Mouse (Mus musculus) brain, embryonic 14.5 days (tissue): ENCODE results near the gene Aspg. TPM values are rescaled to one million over a fixed set of nuclear protein-coding genes. Genes with fewer than 3 reads are reported as not detected.

ENCODE experiments used
- DNase-seq: peaks from one replicate; pipeline ENCODE4 v3.0.0-alpha.2; 2011; ENCODE audit warnings: low read depth
- CTCF ChIP-seq: fragments of 200-500 bp; IDR thresholded peaks from 2 replicates; pipeline ENCODE4 v1.5.1; 2012; ENCODE audit warnings: inconsistent platforms, mild to moderate bottlenecking, moderate library complexity, borderline replicate concordance; ENCODE audit not compliant: insufficient read depth, insufficient read length; ENCODE audit errors: extremely low read depth
- POLR2A ChIP-seq: fragments of 200-500 bp; IDR thresholded peaks from 2 replicates; pipeline ENCODE4 v1.6.1; 2012; ENCODE audit warnings: mild to moderate bottlenecking, inconsistent platforms, borderline replicate concordance; ENCODE audit not compliant: poor library complexity, insufficient read depth, insufficient read length, severe bottlenecking; ENCODE audit errors: extremely low read depth
- polyA plus RNA-seq: library from polyadenylated mRNA; depleted of rRNA; stranded (reverse); fragments of >200 nt; gene quantifications from 2 replicates; pipeline ENCODE4 v1.2.3, GENCODE M21; 2012; rRNA removed

Gene Aspg
- polyA plus RNA-seq, 1 experiment = 0.36 TPM

DNA sequence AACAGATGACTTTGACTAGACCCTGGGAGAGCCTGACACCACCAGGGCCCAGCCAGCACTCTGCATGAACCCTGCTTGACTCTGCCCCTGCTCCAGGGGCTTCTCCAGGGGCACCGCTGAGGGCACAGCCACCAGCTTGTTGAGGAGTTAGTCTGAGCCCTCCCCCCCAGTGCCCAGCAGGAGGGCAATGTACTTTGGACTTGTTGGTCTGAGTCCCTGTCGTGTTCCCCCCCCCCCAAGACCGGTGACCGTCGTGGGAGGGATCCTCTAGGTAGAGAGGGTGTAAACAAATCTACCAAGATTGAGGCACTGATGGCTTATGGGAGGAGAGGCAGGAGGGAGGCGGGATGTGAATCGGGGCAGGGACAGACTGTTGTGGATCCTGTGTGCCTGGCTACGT, 51.8 kb downstream of the Aspg start:
- TF ChIP-seq CTCF = no peak
- no peak for TF ChIP-seq POLR2A
- DNase-seq = no peak

DNA sequence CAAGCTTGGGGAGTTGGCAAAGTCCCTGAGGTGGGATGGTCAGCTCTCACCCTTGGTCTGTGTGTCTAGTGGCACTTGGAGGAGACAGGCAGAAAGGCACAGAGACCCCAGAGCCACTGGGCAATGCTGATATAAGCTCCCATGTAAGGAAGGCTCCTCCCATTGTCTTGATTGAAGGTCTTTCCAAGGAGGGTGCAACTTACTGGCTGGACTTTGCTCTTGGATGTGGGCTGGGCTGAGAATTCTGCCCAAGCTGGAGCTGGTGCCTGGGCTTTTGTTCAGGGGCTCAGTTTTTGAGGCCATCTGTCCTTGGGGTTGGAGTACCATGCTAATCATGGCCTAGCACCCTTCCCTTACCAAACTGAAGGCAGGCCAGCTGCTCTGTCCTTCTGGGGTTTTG, 52.3 kb downstream of the Aspg start:
- no peak for DNase-seq
- TF ChIP-seq POLR2A (no peak), CTCF (no peak)

DNA sequence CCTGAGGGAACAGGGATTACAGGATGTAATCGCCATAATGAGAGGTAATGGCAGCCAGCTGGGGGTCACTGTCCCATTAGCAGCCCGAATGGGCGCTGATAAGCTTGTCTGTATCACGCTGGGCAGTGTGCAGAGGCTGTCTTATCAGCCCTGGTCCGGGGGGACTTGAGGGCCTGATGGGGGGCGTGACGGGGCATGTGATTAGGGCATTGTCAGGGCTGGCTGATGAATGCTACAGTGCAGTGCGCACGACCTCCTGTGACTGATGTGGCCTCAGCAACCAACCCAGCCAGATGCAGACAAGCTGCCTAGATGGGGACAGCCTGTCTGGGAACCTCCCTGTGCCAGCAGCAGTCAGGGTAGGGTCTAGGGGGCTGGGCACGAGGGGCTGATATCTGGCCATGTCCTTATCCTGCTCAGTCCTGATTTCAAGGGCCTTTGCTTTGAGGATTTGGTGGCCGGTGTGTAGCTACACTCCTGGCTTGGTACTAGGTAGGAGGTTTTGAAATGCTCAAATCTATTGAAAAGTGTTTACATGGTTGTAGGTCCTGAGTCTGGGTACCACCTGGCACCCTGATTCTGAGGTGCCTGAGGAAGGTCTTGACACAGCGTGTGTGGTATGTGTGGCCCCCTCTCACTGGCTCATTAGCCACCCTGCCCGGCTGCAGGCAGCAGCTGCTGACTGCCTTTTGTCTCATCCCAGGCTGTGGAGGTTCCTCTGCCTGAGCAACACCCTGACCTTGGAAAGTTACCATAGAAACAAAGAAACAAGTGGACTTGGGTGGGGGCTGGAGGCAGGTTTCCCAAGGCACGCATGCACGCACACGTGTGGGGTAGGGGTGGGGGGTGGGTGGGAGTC, 57.7 kb downstream of the Aspg start:
- peak; percentile 73 for DNase-seq
- TF ChIP-seq CTCF (no peak), POLR2A (no peak)

DNA sequence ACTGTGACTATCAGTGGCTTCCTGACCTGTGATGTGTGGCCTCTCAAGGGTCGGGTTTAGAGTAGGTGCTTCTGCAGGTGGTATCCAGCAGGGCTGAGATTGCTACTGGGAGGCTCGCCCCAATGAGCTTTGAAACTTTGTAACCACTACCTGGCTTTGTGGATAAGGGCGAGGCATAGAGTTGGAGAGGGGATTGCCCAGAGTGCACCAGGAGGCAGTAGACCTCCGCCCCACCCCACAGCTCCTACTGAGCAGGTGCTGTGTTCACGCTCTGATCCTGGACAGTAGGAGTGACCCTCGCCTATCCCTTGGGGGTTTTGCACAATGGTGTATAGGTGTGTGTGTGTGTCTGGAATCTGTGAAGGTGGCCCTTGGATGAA, 58.4 kb downstream of the Aspg start:
- TF ChIP-seq POLR2A (no peak), CTCF (no peak)

DNA sequence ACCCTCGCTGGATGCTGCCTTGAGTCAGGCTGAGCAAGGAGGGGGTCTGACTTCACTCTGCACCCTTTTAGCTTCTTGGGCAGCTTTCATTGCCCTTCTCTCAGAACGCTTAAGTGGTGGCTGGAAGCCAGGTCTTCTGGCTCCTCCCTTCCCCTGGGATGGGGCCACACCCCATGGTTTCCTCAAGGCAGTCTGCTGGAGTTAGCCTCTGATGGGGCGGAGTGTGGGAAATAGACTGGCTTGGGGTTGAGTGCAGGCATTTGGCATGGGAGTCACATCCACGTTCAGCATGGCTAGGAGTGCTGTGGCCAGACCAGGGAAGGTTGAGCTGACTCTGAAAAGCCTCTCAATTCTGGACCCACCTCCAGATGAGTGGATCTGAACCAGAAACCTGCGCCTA, 62.8 kb downstream of the Aspg start:
- TF ChIP-seq CTCF (no peak), POLR2A (no peak)
- no peak for DNase-seq

More for the DNA sequence above, 58.4 kb downstream of the Aspg start:
- no peak for DNase-seq

DNA sequence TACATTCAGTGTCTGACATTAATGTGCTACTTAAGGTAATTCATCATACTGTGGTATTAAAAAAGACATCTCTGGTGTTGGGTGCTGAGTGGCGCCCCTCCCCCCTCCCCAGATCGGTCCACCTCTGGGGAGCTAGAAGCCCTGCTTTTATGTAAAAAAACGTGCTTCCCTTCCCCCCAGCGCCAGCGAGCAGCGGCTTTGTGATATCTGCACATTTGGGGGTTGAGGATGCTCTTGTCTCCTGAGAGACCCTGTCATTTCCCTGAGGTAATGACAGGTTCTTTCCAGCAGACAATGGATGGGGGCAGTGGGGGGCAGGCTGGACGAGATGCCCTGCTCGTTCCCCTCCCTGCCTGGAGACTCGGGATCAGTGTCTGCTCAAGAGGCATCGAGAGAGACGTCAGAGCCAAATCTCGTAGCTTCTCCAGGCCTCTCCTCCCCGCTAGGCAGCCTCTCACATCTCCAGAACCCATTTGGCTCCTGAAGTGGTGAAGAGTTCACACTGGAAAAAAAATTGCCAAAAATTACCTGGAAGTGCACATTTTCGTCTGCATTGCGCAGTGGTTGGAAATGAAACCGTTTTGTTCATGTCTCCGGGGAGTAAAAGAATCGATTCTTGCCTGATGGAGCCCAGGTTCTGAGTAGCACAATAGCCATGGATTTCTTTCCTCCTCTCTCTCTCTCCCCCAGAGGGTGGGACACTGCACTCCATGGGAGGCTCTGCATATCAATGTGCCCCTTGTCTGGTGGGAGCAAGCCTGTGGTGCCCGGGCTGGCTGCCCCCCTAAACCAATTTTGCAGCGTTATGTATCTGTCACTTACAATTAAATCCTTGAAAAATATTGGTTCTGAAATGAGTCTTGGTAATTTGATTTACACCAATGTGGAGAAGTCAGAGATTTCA, 64.4 kb downstream of the Aspg start:
- TF ChIP-seq CTCF (no peak), POLR2A (no peak)
- peak; percentile 82 for DNase-seq

DNA sequence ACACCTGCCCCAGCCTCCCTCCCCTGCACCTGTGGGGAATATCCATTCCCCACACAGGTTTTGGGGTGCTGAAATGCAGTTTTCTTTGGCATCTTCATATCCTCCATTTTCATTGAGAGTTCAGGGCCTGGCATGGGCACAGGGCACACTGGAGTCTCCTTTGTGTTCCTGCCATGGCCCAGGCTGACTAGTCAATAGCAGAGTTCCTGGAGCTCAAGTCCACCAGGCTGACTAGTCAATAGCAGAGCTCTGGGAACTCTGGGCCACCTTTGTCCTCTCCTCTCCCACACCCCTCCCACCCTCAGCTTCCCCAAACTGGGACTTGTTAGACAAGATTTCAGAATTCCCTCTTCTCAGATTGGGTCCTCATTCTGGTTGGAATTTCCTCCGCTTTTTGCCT, 65.2 kb downstream of the Aspg start:
- DNase-seq = peak; percentile 86
- no peak for TF ChIP-seq POLR2A
- no peak for TF ChIP-seq CTCF

DNA sequence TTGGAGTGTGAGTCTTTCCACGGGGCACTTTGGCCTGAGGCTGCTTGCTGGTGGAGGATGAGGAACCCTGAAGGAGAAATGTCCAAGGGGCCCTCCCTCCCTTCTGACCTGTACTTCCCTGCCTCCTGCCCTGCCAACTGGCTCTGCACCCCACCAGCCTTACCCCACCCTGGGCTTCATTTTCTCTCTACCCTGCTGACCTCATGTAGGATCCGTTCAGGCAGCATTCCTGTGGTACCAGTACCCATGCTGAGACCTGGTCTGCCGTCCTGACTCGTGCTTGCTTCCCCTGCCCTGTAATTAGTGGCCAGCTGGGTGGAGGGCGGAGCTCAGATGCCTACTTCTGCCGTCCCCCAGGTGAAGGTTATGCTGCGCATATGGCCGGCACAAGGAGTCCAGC, 65.7 kb downstream of the Aspg start:
- TF ChIP-seq CTCF (no peak), POLR2A (no peak)
- DNase-seq = no peak

Other genes with a start within 250 kb of the Aspg start
- 19.4 and 35.7 TPM in 2 replicates for gene Ppp1r13b, start 198.6 kb upstream of the Aspg start, polyA plus RNA-seq
- 193 and 206 TPM in 2 replicates for gene Atp5mpl, start 139.7 kb upstream of the Aspg start, polyA plus RNA-seq
- 0.59 TPM in 2 replicates for gene Tdrd9, start 135.1 kb upstream of the Aspg start, polyA plus RNA-seq
- not detected in 2 replicates for gene Rd3l, start 125.4 kb upstream of the Aspg start, polyA plus RNA-seq
- 35.8 and 47.3 TPM in 2 replicates for gene Kif26a, start 39.5 kb downstream of the Aspg start, polyA plus RNA-seq